Mouse (Mus musculus) small intestine, adult 2 months (tissue): ENCODE data around the gene Fbh1.

Experiments used
- CTCF ChIP-seq: fragments of 200-500 bp; IDR thresholded peaks from 2 replicates; pipeline ENCODE4 v1.5.1; 2012; ENCODE audit warnings: low read depth, mild to moderate bottlenecking, control low read depth, inconsistent platforms, low read length, moderate library complexity, mixed read lengths; ENCODE audit not compliant: insufficient replicate concordance, insufficient read length; ENCODE audit errors: extremely low read depth
- POLR2A ChIP-seq: fragments of 200-500 bp; IDR thresholded peaks from 2 replicates; pipeline ENCODE4 v1.6.1; 2012; ENCODE audit warnings: low read depth, mild to moderate bottlenecking, control low read depth, inconsistent platforms, low read length, moderate library complexity

- TF ChIP-seq POLR2A = no peak
- TF ChIP-seq CTCF = no peak
Measured at GRCm38 (mm10) chr2:11714535-11714934, 62.8 kb downstream of the Fbh1 start.
